Mouse (Mus musculus) liver, embryonic 15.5 days (tissue): ENCODE measurements around the gene Tent5a. TPM values are rescaled to one million over a fixed set of nuclear protein-coding genes. Genes with fewer than 3 reads are reported as not detected.

Experiments used
- ATAC-seq: fragments of 200-750 bp; cut with Nextera tagmentation; 2 replicates; pipeline ENCODE4 v1.8.0; 2017; ENCODE audit warnings: moderate number of reproducible peaks, mild to moderate bottlenecking, moderate library complexity; ENCODE audit not compliant: insufficient read depth
- H3K27ac ChIP-seq: fragments of 300-500 bp; sonication (generic); replicated peaks from 2 replicates; pipeline ENCODE4 v1.5.1; 2015; ENCODE audit warnings: mild to moderate bottlenecking, inconsistent platforms
- H3K27me3 ChIP-seq: fragments of 300-500 bp; sonication (generic); 2 replicates; pipeline ENCODE4 v1.6.1; 2015; ENCODE audit warnings: mild to moderate bottlenecking, inconsistent platforms
- H3K36me3 ChIP-seq: fragments of 300-500 bp; sonication (generic); replicated peaks from 2 replicates; pipeline ENCODE4 v1.6.1; 2015; ENCODE audit warnings: moderate library complexity, mild to moderate bottlenecking, inconsistent platforms
- H3K4me1 ChIP-seq: fragments of 300-500 bp; sonication (generic); replicated peaks from 2 replicates; pipeline ENCODE4 v1.6.1; 2015; ENCODE audit warnings: inconsistent platforms
- H3K4me2 ChIP-seq: fragments of 300-500 bp; sonication (generic); 2 replicates; pipeline ENCODE4 v1.6.1; 2015; ENCODE audit warnings: moderate library complexity, mild to moderate bottlenecking, inconsistent platforms
- H3K4me3 ChIP-seq: fragments of 300-500 bp; sonication (generic); replicated peaks from 2 replicates; pipeline ENCODE4 v1.5.1; 2015; ENCODE audit warnings: mild to moderate bottlenecking, inconsistent platforms
- H3K9ac ChIP-seq: fragments of 300-500 bp; sonication (generic); 2 replicates; pipeline ENCODE4 v1.6.1; 2015; ENCODE audit warnings: moderate library complexity, mild to moderate bottlenecking, inconsistent platforms
- H3K9me3 ChIP-seq: fragments of 300-500 bp; sonication (generic); replicated peaks from 2 replicates; pipeline ENCODE4 v1.6.1; 2016; ENCODE audit warnings: inconsistent platforms
- WGBS: fragments of 180-500 bp; shearing (Covaris S2); methylation state at CpG from one replicate; pipeline ENCODE4 v1.1.7; 2015; ENCODE audit warnings: mixed read lengths; ENCODE audit not compliant: insufficient replicate concordance; 5-methylcytosine and 5-hydroxymethylcytosine counted together
- polyA plus RNA-seq: library from polyadenylated mRNA; unstranded; fragments of >200 nt; fragmentation: Nextera tagmentation; extraction: Ambion mirVana; gene quantifications from 2 replicates; pipeline ENCODE4 v1.2.1, GENCODE M21; 2015

The Tent5a gene
- polyA plus RNA-seq, 1 experiment from 2014 or later, result 13.4 TPM

DNA sequence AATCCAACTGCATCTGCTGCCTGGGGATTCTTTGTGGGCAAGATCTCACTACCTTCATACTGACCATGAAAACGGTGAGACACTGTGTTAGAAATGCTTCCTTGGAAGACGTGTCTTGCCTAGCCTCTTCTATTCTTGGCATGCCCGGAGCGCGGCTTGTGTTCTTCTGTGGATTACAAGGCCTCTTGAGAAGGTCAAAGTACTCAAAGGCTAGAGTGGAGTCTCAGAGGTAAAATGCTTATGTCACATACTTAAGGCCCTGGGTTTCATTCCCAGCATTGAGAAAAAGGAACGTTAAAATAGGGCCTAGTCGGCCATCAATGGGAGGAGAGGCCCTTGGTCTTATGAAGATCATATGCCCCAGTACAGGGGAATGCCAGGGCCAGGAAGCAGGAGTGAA is 8.9 kb upstream of the Tent5a start:
- no peak overlapping the region for H3K4me3 ChIP-seq
- no peak overlapping the region for H3K4me2 ChIP-seq
- no peaks in the 10 kb centered on the region for H3K36me3 ChIP-seq
- no peak for ATAC-seq
- no peak overlapping the region for H3K27ac ChIP-seq
- no peak overlapping the region for H3K9ac ChIP-seq
- H3K9me3 ChIP-seq, result no peaks in the 10 kb centered on the region
- WGBS, result 64% methylated on average over 7 of the region's 7 CpGs
- H3K4me1 ChIP-seq, result no peaks in the 10 kb centered on the region
- H3K27me3 ChIP-seq, result no peaks in the 10 kb centered on the region

DNA sequence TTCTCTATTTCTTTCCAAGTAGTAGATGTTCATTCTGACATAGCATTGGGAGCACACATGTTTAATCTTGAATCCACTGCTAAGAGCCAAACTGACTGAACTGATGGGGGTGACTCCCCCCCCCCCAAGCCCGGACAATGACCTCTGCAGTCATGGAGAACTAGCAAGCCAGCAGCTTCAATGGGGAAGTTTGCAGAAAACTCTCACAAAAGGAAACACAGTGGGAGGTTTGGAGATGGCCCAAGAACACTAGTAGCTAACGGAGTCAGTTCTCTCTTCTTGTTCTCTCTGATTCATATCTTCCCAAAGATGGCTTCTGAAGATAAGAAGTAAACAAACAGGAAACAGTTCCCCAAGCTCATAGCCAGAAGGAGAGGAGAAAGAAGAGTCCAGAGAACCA is 4.4 kb upstream of the Tent5a start:
- WGBS, result 41% methylated on average over 2 of the region's 2 CpGs
- Histone ChIP-seq H3K9me3 (no peaks in the 10 kb centered on the region), H3K4me2 (no peak overlapping the region), H3K36me3 (no peaks in the 10 kb centered on the region), H3K9ac (no peak overlapping the region), H3K4me3 (no peak overlapping the region), H3K4me1 (peaks cover 17% of the 10 kb centered on the region), H3K27me3 (peaks cover 8% of the 10 kb centered on the region), H3K27ac (no peak overlapping the region)
- ATAC-seq, result no peak

DNA sequence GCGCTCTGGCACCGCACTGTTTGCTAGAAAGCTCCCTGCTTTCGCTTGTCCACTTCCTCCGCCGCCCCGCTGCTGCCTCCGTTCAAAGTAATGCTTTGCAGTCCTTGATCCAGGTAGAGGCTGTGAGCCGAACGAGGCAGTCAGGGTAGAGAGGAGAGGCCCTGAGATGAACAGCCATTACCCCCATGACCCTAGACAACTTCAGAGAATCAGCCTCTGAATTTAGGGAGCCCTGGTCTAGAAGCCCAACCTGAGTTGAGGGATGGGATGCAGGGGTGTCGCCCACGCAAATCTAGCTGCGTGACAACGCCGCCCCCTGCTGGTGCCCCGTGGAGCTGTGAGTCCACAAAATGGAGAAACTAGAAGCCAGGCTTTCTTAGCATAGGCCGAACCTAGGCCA is 1.1 kb upstream of the Tent5a start:
- Histone ChIP-seq H3K36me3 (no peaks in the 10 kb centered on the region), H3K4me3 (peak overlapping the region; percentile 69), H3K27me3 (peaks cover 15% of the 10 kb centered on the region), H3K9ac (peak overlapping the region; percentile 63), H3K9me3 (no peaks in the 10 kb centered on the region), H3K4me1 (peaks cover 20% of the 10 kb centered on the region), H3K27ac (peak overlapping the region; percentile 81), H3K4me2 (peak overlapping the region; percentile 78)
- WGBS, result 2% methylated on average over 16 of the region's 16 CpGs
- peak; percentile 13; the same call in 1 of the 2 replicates for ATAC-seq

DNA sequence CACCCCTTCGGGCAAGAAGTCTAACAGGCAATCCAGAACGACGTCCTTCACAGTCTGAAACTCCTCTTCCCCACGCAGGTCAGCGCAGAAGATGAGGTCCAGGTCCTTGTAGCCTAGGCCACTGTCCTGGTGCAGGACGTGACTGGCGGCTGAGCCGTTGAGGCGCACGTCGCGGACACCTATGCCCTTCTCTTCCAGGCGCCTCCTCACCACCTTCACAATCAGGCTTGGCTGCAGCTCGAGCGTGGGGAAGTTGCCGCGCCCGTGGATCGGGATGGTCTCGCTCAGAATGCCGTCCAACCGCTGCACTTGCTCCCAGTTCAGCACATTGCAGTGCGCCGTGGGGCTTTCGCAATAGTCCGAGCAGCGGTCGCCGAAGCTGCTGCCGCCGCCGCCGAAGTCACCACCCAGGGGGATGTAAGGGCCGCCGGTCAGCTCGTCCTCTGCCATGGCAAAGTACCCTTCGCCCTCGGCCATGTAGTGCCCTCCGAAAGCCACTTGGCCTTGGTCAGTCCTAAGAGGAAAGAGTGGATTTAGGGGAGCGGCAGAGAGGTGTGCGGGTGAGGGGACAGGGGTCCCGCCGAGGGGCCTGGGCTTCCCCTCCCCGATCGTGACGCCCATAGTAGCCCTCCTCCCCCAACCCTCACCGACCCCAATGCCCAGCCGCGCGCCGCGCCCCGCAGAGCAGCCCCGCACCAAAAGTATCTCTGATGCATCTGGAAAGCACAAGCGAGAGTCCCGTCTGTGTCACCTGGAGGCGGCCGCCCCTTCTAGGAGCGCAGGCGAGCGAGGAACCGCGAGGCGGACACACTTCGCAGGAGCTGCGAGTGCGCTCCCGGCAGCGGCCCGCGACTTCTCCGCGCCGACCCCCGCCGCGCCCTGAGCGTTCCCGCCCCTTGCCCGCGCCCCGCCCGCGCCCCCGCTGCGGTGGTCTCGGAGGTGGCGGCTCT is 581 bp downstream of the Tent5a start:
- H3K4me2 ChIP-seq, result peak overlapping the region; percentile 78
- H3K9me3 ChIP-seq, result no peaks in the 10 kb centered on the region
- H3K36me3 ChIP-seq, result 0 out of 2 replicates have a peak, but pooled peaks cover 5% of the 10 kb centered on the region
- peak overlapping the region; percentile 63 for H3K9ac ChIP-seq
- peaks cover 20% of the 10 kb centered on the region for H3K4me1 ChIP-seq
- peak; percentile 46; the same call in 1 of the 2 replicates for ATAC-seq
- peaks cover 15% of the 10 kb centered on the region for H3K27me3 ChIP-seq
- WGBS, result under 1% methylated on average over 88 of the region's 88 CpGs
- peak overlapping the region; percentile 76 for H3K27ac ChIP-seq
- peak overlapping the region; percentile 69 for H3K4me3 ChIP-seq

DNA sequence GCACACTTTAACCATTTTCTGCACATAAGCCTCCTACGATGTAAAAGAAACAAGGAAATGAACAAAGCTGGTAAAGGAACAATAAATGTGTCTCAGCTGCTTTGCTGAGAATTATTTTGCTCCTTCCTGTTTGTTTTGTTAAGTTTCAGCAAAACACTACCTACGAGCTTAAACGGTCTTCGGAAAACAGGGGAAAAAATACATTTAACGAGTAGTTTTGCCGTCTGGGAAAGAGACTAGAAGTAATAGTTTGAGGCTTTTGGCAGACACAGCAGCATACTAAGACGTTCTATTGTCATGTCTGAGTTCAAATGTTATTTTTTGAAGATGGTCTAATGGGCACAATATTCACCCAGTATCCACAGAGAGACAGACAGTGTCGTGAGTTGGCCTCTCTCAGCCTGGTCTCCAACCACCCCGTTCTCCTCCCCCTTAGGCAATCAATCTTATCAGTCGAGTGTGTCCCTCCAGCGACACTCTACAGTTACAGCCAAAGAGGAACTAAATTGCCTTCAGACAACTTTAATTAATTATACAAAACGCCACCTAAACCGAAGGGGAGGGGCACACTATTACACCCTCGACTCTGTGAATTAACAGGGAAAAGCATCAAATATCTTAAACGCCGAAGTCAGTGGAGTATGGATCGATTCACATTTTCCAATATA is 1.8 kb downstream of the Tent5a start:
- Histone ChIP-seq H3K27ac (peak overlapping the region; percentile 76; the same call in 1 of the 2 replicates), H3K9me3 (no peaks in the 10 kb centered on the region), H3K27me3 (peaks cover 15% of the 10 kb centered on the region), H3K4me3 (peak overlapping the region; percentile 69), H3K9ac (no peak overlapping the region; the same call in 1 of the 2 replicates), H3K36me3 (0 out of 2 replicates have a peak, but pooled peaks cover 5% of the 10 kb centered on the region), H3K4me2 (peak overlapping the region; percentile 78), H3K4me1 (peaks cover 20% of the 10 kb centered on the region)
- 25% methylated on average over 17 of the region's 17 CpGs for WGBS
- no peak for ATAC-seq

DNA sequence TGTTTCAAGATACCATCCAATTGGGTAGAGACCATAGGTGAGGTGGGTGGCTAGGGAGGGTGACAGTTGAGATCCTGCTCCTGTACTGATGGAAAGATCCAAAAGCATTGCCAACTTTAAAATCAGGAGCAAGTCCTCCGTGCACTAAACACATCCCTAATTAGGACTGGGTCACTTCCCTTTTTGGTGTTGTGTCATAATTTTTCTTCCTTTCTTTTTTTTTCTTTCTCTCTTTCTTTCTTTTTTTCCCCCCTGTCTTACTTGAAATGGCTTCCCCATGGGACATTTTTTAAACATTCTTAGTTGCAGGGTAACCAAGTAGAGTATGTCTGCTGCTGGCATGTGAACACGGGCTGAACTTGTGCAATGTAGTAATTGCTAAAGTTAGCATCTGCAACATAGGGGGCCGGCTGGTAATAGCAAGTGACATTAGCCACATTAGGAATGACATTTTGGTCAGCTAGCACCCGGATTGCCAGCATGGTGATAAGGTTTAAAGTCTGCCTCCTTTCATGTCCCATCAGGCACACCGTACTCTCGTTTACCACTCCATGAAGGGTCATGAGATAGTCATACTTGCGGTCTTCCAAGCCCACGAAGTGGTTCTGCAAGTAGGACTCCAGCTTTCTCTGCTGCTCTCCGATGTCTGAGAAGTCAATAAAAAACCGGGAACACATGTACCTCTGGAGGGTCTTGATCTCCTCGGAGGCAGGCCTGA is 2.8 kb downstream of the Tent5a start:
- 40% methylated on average over 11 of the region's 11 CpGs for WGBS
- Histone ChIP-seq H3K9me3 (no peaks in the 10 kb centered on the region), H3K27me3 (peaks cover 15% of the 10 kb centered on the region), H3K4me2 (peak overlapping the region; percentile 78), H3K9ac (peak overlapping the region; percentile 33; the same call in 1 of the 2 replicates), H3K4me3 (peak overlapping the region; percentile 69), H3K36me3 (0 out of 2 replicates have a peak, but pooled peaks cover 5% of the 10 kb centered on the region), H3K27ac (no peak overlapping the region), H3K4me1 (peaks cover 20% of the 10 kb centered on the region)
- ATAC-seq, result no peak

DNA sequence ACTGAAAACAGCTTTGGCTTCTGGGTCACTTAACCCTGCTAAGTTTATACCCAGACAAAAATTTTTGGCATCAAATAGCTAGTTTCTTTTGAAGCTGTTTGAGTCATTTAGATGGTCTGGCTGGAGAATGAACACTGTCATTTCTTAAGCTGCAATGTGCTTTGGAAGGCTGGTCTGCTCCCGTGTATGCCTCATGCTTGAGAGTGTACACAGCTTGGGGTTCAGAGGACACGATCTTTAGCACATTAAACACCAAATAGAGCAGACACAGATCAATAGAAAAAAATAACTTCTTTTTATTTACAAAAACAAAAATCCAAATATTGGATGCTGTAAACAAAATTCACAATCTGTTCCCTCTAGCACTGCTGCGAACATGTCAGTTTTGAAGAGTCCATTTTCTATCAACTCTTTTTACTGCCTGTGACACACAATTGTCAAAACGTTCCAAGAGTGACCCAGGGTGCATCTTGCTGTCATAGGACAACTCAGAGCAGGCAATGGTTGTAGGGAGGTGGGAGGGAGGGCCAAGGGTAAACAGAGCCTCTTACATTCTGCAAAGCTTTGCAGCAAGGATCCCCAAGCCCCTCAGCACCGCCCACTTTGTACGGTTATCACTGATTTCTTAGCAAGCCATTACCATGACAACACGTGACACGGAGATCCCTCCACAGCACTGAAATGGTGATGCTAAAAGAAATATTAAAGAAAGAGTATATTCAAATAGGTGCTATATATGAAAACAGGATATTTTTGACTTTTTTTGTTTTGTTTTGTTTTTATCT is 6.8 kb downstream of the Tent5a start:
- 53% methylated on average over 8 of the region's 8 CpGs for WGBS
- Histone ChIP-seq H3K4me2 (no peak overlapping the region), H3K36me3 (0 out of 2 replicates have a peak, but pooled peaks cover 5% of the 10 kb centered on the region), H3K27ac (no peak overlapping the region), H3K9ac (no peak overlapping the region), H3K4me3 (no peak overlapping the region), H3K9me3 (no peaks in the 10 kb centered on the region), H3K4me1 (no peaks in the 10 kb centered on the region; the same call in 1 of the 2 replicates), H3K27me3 (no peaks in the 10 kb centered on the region)
- ATAC-seq, result no peak

DNA sequence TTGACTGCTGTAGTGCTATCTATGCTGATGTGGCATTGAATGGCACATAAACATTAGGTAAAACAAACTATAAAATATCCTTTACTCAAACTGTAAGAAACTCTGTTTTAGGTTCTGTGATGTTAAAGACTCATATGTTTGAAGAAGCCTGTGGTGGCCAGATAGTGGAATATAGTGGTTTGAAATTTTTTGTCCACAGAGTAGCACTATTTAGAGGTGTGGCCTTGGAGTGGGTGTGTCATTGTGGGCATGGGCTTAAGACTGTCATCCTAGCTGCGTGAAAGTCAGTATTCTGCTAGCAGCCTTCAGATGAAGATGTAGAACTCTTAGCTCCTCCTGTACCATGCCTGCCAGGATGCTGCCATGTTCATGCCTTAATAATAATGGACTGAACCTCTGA is 11.0 kb downstream of the Tent5a start:
- Histone ChIP-seq H3K27ac (no peak overlapping the region), H3K9ac (no peak overlapping the region), H3K36me3 (no peaks in the 10 kb centered on the region), H3K4me1 (no peaks in the 10 kb centered on the region), H3K9me3 (no peaks in the 10 kb centered on the region), H3K4me2 (no peak overlapping the region), H3K4me3 (no peak overlapping the region), H3K27me3 (no peaks in the 10 kb centered on the region)
- no peak for ATAC-seq
- WGBS, result 24% methylated on average over 1 of the region's 1 CpGs

DNA sequence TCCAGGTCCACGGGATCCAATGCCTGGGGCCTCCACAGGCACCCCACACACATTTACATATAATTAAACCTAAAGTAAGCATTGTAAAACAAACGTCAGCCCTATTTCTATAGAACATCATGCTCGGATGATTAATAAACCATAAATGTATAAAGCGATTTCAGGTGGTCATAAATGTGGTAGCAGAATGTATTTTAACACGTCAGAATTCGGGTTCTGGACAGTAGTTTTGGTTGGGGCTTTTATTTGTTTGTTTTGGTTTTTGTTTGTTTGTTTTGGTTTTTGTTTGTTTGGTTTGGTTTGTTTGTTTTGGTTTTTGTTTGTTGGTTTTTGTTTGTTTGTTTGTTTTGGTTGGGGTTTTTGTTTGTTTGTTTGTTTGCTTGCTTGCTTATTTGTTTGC is 14.7 kb downstream of the Tent5a start, which contains the start of gene Gm11114:
Gene Gm11114, plus strand, starts transcription at position 301 of the 400 bp plus-strand sequence.
- Histone ChIP-seq H3K4me3 (no peak within 1 kb of the TSS), H3K27me3 (no peaks in the 10 kb centered on the region), H3K36me3 (no peaks in the 10 kb centered on the region), H3K4me2 (no peak within 1 kb of the TSS), H3K27ac (no peak within 1 kb of the TSS), H3K4me1 (no peaks in the 10 kb centered on the region), H3K9me3 (no peaks in the 10 kb centered on the region), H3K9ac (no peak within 1 kb of the TSS)
- ATAC-seq, result no peak
- WGBS, result 60% methylated on average over 6 of the region's 6 CpGs

DNA sequence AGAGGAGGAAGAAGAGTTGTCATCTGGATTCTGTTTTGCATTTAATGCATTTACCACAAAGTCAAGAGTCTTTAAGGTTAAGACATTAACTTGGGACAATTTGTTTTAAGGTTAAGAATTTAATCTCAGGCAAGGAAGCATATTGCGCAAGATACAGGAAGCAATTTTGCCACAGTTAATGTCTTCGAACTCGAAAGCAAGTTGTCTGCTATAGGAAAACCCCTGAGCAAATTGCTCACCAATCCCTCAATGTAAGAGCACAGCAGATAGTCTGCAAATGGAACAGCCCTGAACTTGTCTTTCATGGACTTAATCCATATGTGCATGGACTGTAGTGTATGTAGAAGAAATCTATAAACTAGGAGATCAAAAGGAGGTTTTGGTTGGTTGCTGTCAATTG is 23.8 kb downstream of the Tent5a start:
- H3K27ac ChIP-seq, result no peak overlapping the region
- no peaks in the 10 kb centered on the region for H3K36me3 ChIP-seq
- ATAC-seq, result no peak
- 38% methylated on average over 3 of the region's 3 CpGs for WGBS
- H3K27me3 ChIP-seq, result no peaks in the 10 kb centered on the region
- H3K4me2 ChIP-seq, result no peak overlapping the region
- no peaks in the 10 kb centered on the region for H3K4me1 ChIP-seq
- no peaks in the 10 kb centered on the region for H3K9me3 ChIP-seq
- no peak overlapping the region for H3K4me3 ChIP-seq
- H3K9ac ChIP-seq, result no peak overlapping the region
